Mouse (Mus musculus) gastrocnemius, adult 8-10 months (tissue): Measurements from ENCODE around the gene Gm765. TPM values are rescaled to one million over a fixed set of nuclear protein-coding genes. Genes with fewer than 3 reads are reported as not detected.

Source experiments
- DNase-seq, 2 experiments: peaks; one replicate each; pipeline ENCODE4 v3.0.0; 2022; ENCODE audit warnings: low spot score in 2 of 2
- total RNA-seq, 4 experiments: library from RNA; stranded (reverse); gene quantifications; 2 replicates each; pipeline ENCODE4 v1.2.4; 2022

Gene Gm765
- total RNA-seq, 4 experiments from 2014 or later: 0.34 to 0.51 TPM; not detected in 2

DNA sequence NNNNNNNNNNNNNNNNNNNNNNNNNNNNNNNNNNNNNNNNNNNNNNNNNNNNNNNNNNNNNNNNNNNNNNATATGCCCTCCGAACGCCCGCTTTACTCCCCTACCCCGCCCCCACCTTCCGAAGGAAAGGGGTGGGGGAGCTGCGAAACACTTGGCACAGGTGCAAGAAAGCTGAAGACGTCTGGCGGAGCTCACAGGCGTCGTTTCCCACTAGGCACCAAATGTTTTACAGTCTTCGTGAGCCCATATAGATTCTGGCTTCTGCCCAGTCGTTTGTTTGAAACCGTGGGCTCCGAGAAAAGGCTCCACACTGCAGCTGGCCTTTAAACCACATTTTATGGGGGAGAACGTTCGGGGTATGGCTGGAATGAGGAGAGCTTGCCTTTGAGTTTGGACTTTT is 120.6 kb downstream of the Gm765 start:
- no peak for DNase-seq

DNA sequence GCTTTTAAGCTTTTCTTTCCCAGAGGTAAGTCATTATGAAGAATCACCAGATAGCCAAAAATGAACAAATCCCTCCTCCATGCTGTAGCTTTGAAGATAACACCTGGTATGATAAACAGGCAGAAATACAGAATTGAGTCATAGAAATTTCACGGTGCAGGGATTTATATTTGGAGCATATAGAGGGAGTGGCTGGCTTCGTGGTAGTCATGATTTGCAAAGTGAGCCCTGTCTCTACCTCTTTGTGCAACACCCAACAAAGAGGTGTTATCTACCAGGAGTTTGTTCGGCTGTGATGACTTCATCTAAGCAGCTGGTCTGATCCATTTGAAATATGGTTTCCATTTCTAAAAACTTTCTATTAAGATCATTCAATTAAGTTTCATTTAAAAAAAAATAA is 130.3 kb downstream of the Gm765 start:
- DNase-seq: no peak

DNA sequence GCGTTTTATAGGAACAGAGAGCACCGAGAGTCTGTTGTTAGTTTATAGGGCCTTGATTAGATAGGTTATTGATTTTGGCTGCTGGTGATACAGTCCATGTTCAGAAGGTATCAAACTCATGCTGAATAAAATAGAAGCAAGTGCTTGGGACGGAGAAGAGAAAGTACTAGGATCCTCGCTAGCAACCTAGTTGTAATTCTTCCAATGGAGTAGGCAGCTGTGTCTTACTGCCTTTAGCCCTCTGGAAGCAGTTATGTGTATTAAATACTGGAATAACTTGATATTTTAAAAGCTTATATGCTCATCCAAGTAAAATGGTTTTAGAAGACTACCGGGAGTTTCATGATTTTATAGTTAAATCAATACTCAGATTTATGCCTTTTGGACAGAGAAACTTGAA is 132.3 kb downstream of the Gm765 start:
- DNase-seq: no peak

DNA sequence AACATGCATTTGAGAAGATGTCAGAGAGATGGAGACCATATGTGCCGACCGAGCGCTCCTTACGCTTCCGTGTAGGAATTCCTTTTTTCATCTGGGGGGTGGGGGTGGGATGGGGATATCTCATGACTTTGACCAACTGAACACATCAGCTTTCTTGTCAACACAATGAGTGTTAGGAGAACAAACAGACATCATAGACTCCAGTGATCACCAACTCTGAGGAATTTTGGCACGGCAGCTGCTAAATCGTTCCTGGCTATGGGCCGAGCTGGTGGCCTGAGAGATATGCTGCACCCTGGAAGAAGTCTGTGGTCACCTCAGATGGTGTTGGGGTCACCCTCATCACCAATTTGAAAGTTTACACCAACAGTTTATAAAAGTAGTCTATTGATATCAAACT is 134.5 kb downstream of the Gm765 start:
- no peak for DNase-seq

DNA sequence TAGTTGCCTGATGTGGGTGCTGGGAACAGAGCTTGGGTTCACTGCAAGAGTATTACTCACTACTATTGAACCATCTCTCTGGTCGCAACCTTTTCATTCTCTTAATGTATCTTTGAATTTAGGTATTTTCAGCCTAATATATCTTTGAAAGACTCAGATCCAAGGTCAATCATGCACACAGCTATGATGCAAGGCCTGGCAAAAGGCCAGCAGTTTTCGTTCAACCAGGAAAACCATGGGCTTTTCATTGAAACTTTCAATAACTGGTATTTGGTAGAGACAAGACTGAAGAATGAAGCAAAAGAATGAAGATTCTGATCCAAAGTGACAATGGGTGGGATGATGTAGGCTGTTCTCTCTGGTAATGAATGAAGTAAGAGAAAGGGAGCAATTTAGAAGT is 143.8 kb downstream of the Gm765 start:
- DNase-seq: no peak

DNA sequence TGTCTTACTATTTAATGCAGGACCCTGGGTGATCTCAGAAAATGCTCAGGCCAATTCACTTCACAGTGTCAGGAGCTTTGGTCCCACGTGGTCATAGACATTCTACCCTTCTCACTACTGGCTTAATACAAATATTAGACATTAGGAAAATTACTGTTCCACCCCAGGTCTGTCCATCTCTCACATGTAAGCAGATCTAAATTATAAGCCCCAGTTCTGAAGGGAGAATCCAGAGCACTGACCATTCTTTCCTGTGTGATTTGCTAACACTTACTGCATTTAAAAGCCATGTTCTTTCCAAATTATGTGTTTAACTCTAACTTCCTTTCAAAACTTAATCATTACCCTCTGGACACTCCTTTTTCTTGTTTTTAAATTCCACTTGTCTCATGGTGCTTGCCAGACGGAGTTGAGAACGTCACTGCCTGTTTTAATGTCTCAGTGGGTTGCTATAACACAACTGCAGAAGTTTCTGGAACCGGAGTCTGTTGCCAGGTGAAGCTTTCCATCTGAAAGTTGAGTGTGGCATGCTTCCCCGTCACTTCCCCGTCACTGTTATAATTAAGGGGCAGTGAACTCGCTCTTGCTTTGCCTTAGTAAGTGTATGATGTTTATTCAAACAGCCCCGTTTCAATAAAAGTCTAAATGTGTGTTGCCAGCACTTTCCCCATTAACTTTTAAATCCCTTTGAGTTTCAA is 151.7 kb downstream of the Gm765 start:
- no peak for DNase-seq
